Mouse (Mus musculus): ENCODE data around the gene Mcu.

DNA sequence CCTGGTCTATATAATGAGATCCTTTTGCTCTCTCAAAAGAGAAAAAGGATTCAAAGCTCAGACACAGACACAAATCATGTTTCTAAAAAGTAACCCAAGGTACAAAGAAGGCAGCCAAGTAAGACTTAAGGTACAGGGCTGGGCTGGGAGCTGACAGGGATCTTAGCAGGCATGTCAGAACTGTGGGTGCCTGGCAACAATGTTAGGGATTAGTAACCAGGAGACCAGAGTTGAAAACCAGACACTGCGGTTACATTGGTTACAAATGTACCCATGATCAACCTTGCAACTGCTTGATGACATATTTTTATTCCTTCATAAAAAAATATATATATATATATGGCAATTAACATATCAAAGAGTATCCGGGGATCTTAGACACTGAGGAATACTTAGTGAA is 19.6 kb upstream of the Mcu start:
- TF ChIP-seq ZC3H11A (IDR thresholded peaks at IDR 0.05; ENCODE audit: borderline replicate concordance, low read depth, low read length) (no peak), CHD2 (IDR thresholded peaks at IDR 0.05; ENCODE audit: low read depth, low read length) (no peak), MAFK (IDR thresholded peaks at IDR 0.05; ENCODE audit: insufficient read depth, low read depth, low read length) (no peak)

Data from ES-E14 (cell line).